Comparison of ENCODE assay signal across 8 mouse cellular contexts in genomic region chr4:114779758-114780546, GRCm38 (mm10). TPM values are rescaled to one million over a fixed set of nuclear protein-coding genes. Genes with fewer than 3 reads are reported as not detected.
DNase-seq lines count a peak whose midpoint lies in the region; ATAC-seq and TF ChIP-seq lines count a peak whose summit lies in the region.

No protein-coding gene starts in this region.

- peaks cover 45% of the 10 kb centered on the region for H3K4me1 ChIP-seq in embryonic facial prominence, embryonic 12.5 days
- H3K4me1 ChIP-seq in kidney, postnatal 0 days (replicated peaks; ENCODE audit: insufficient read depth, low read length): peaks cover 23% of the 10 kb centered on the region
- peaks cover 7% of the 10 kb centered on the region; the same call in 1 of the 2 replicates for H3K4me1 ChIP-seq in midbrain, embryonic 11.5 days (ENCODE audit: control insufficient read depth, insufficient read depth, low read length)
- peaks cover 21% of the 10 kb centered on the region; the same call in 1 of the 2 replicates for H3K4me1 ChIP-seq in heart, embryonic 10.5 days

- H3K9ac ChIP-seq in embryonic facial prominence, embryonic 12.5 days: no peak overlapping the region
- H3K9ac ChIP-seq in kidney, postnatal 0 days (ENCODE audit: low read depth, low read length): no peak overlapping the region
- H3K9ac ChIP-seq in midbrain, embryonic 11.5 days (ENCODE audit: low read length): no peak overlapping the region

- H3K36me3 ChIP-seq in embryonic facial prominence, embryonic 12.5 days: no peaks in the 10 kb centered on the region
- H3K36me3 ChIP-seq in kidney, postnatal 0 days (ENCODE audit: insufficient read depth, low read length): no peaks in the 10 kb centered on the region
- no peaks in the 10 kb centered on the region for H3K36me3 ChIP-seq in midbrain, embryonic 11.5 days (ENCODE audit: control insufficient read depth, insufficient read depth, low read length)
- H3K36me3 ChIP-seq in heart, embryonic 10.5 days: no peaks in the 10 kb centered on the region

- H3K4me2 ChIP-seq in embryonic facial prominence, embryonic 12.5 days (replicated peaks): peak overlapping the region; percentile 24; the same call in 1 of the 2 replicates
- H3K4me2 ChIP-seq in kidney, postnatal 0 days (ENCODE audit: low read length): peak overlapping the region; percentile 37
- no peak overlapping the region for H3K4me2 ChIP-seq in midbrain, embryonic 11.5 days

- no peak overlapping the region for H3K4me3 ChIP-seq in embryonic facial prominence, embryonic 12.5 days
- no peak overlapping the region for H3K4me3 ChIP-seq in kidney, postnatal 0 days (replicated peaks; ENCODE audit: low read depth, low read length)
- H3K4me3 ChIP-seq in midbrain, embryonic 11.5 days (ENCODE audit: low read depth, low read length): no peak overlapping the region
- H3K4me3 ChIP-seq in heart, embryonic 10.5 days: no peak overlapping the region

- peaks cover 32% of the 10 kb centered on the region for H3K27me3 ChIP-seq in embryonic facial prominence, embryonic 12.5 days
- H3K27me3 ChIP-seq in kidney, postnatal 0 days (ENCODE audit: insufficient read depth, low read length): no peaks in the 10 kb centered on the region
- H3K27me3 ChIP-seq in midbrain, embryonic 11.5 days (ENCODE audit: control insufficient read depth, insufficient read depth, low read length): no peaks in the 10 kb centered on the region
- H3K27me3 ChIP-seq in heart, embryonic 10.5 days (ENCODE audit: insufficient read depth, poor library complexity, severe bottlenecking): peaks cover 11% of the 10 kb centered on the region

- peak; percentile 50 for DNase-seq in Muller cell, postnatal 12 days (ENCODE audit: inconsistent ontology term)
- peak; percentile 92 for DNase-seq in kidney, postnatal 0 days (ENCODE audit: low spot score)
- DNase-seq in midbrain, embryonic 11.5 days (ENCODE audit: low spot score, missing footprints): no peak
- no peak for DNase-seq in thymus, adult 18-20 months
- no peak for DNase-seq in heart, embryonic 10.5 days (ENCODE audit: low spot score)
- no peak for DNase-seq in thymus, postnatal 10 days (ENCODE audit: low spot score in 2 of 2)

- peak overlapping the region; percentile 70 for H3K27ac ChIP-seq in embryonic facial prominence, embryonic 12.5 days
- peak overlapping the region; percentile 88 for H3K27ac ChIP-seq in kidney, postnatal 0 days
- no peak overlapping the region for H3K27ac ChIP-seq in midbrain, embryonic 11.5 days (ENCODE audit: low read depth, low read length)
- H3K27ac ChIP-seq in heart, embryonic 10.5 days: no peak overlapping the region

- H3K9me3 ChIP-seq in embryonic facial prominence, embryonic 12.5 days: no peaks in the 10 kb centered on the region
- H3K9me3 ChIP-seq in kidney, postnatal 0 days (replicated peaks; ENCODE audit: low read length): no peaks in the 10 kb centered on the region
- H3K9me3 ChIP-seq in midbrain, embryonic 11.5 days (ENCODE audit: control insufficient read depth, low read length): no peaks in the 10 kb centered on the region
- H3K9me3 ChIP-seq in heart, embryonic 10.5 days: no peaks in the 10 kb centered on the region

- no peak; the same call in 1 of the 2 replicates for TF ChIP-seq CTCF in kidney, postnatal 0 days (IDR thresholded peaks at IDR 0.05; ENCODE audit: low read depth)

- WGBS in embryonic facial prominence, embryonic 12.5 days: 19% methylated on average over 17 of the region's 17 CpGs
- WGBS in kidney, postnatal 0 days: 10% methylated on average over 17 of the region's 17 CpGs
- WGBS in midbrain, embryonic 11.5 days: 70% methylated on average over 17 of the region's 17 CpGs
- WGBS in heart, embryonic 10.5 days: 73% methylated on average over 17 of the region's 17 CpGs

- no peak for ATAC-seq in embryonic facial prominence, embryonic 12.5 days (ENCODE audit: insufficient number of reproducible peaks, insufficient read depth, low FRiP score, low TSS enrichment)
- peak; percentile 86 for ATAC-seq in kidney, postnatal 0 days (replicated peaks; ENCODE audit: low FRiP score, low read depth)
- peak; percentile 14; the same call in 1 of the 2 replicates for ATAC-seq in midbrain, embryonic 11.5 days (ENCODE audit: low FRiP score)
- ATAC-seq in activated CD4-positive, CD25-positive, alpha-beta regulatory T cell, adult 4 months: no peak

RNA-seq across cellular contexts. Expression of gene Gm12830, which starts 41.6 kb away (rescaled TPM):
- polyA plus RNA-seq in embryonic facial prominence, embryonic 12.5 days (2016; fragmentation: Nextera tagmentation; extraction: Ambion mirVana): not detected in 2 replicates
- polyA plus RNA-seq in kidney, postnatal 0 days (2015; fragmentation: Nextera tagmentation; extraction: Ambion mirVana): 0.07 TPM in 1 of 2 replicates, not detected in the other
- not detected in 2 replicates for polyA plus RNA-seq in midbrain, embryonic 11.5 days (2014; fragmentation: Nextera tagmentation; extraction: Ambion mirVana)
- polyA plus RNA-seq in activated CD4-positive, CD25-positive, alpha-beta regulatory T cell, adult 4 months (2017; shearing (Covaris generic)): not detected
- polyA plus RNA-seq in heart, embryonic 10.5 days (2016; fragmentation: Nextera tagmentation; extraction: Ambion mirVana): not detected in 2 replicates

Comparison
In these comparisons a context has a peak if more than half of its experiments do, and no peak if none do; other contexts are left out.
1. DNase-seq: peak in Muller cell, postnatal 12 days (single experiment) and kidney, postnatal 0 days (single experiment); none in midbrain, embryonic 11.5 days (single experiment), thymus, adult 18-20 months (0 of 2), heart, embryonic 10.5 days (single experiment) and thymus, postnatal 10 days (0 of 2).
2. ATAC-seq: peak in kidney, postnatal 0 days (single experiment) and midbrain, embryonic 11.5 days (single experiment); none in embryonic facial prominence, embryonic 12.5 days (single experiment) and activated CD4-positive, CD25-positive, alpha-beta regulatory T cell, adult 4 months (single experiment).
3. H3K27ac ChIP-seq: peak in embryonic facial prominence, embryonic 12.5 days (single experiment) and kidney, postnatal 0 days (single experiment); none in midbrain, embryonic 11.5 days (single experiment) and heart, embryonic 10.5 days (single experiment).